Mouse (Mus musculus) olfactory bulb, adult 2 months (tissue): ENCODE results near the gene Mmp8.

Experiments
- CTCF ChIP-seq: fragments of 200-500 bp; IDR thresholded peaks from 2 replicates; pipeline ENCODE4 v1.5.1; 2012; ENCODE audit warnings: low read depth, mild to moderate bottlenecking, low read length, moderate library complexity; ENCODE audit not compliant: insufficient read depth
- POLR2A ChIP-seq: fragments of 200-500 bp; IDR thresholded peaks from 2 replicates; pipeline ENCODE4 v1.6.1; 2012; ENCODE audit warnings: mild to moderate bottlenecking, low read depth, low read length, moderate library complexity; ENCODE audit not compliant: insufficient read depth

DNA sequence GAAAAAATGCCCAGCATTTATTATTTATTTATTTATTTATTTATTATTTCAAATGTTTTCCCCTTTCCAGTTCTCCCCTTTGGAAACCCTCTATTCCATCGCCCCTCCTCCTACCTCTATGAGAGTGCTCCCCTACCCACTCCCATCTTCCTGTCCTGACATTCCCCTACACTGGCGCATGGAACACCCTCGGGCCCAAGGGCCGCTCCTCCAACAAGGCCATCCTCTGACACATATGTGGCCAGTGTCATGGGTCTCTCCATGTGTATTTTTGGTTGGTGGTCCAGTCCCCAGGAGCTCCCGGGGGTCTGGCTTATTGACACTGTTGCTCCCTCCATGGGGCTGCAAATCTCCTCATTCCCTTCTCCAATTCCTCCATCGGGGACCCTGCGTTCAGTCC is 12.3 kb upstream of the Mmp8 start:
- TF ChIP-seq CTCF (no peak), POLR2A (no peak)
